Mouse (Mus musculus): ENCODE results near the gene Pgpep1l.

DNA sequence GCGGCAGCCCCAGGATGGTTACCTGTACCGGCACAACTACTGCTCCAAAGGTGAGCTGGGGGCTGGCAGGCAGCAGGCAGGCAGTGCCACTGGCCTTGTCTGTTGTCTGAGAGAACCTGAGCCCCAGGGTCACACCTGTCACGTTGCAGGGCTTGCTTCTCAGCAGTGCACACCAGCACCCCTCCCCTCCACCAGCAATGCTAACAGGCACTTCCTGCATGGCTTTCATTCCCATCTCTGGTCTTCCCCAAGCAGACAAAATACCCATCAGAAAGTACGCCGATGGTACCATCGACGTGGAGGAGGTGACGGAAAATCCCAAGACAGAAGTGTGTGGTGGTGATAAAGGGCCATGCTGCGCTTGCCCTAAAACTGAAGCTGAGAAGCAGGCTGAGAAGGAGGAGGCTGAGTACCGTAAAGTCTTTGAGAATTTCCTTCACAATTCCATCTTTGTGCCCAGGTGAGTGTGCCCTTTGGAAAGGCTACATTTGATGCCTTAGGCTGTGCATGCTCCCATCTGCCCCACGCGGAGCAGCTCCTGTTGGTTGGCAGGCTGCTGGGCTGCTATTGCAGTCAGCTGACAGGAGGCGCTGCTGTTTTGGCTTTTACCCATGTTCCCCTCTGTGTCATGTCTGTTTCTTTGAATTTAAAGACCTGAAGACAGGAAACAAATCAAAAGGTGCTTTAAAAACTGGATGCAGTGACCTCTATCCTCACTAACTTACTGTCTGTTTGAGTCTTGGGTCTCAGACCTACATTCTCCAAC lies 74.2 kb downstream of the Pgpep1l start:
- TF ChIP-seq CTCF (IDR thresholded peaks at IDR 0.05; ENCODE audit: low read depth, low read length) (no peak), POLR2A (IDR thresholded peaks at IDR 0.05; ENCODE audit: borderline replicate concordance, low read depth, low read length) (no peak)

Data from bone marrow macrophage, adult 2 months (primary cell).